Mouse (Mus musculus) left cerebral cortex, postnatal 25 days (tissue): ENCODE results near the gene Usp24. TPM values are rescaled to one million over a fixed set of nuclear protein-coding genes. Genes with fewer than 3 reads are reported as not detected.
A peak's percentile ranks its signal among the peaks of the same experiment; 100 is the strongest.

Experiments used
- DNase-seq, 2 experiments: peaks; one replicate each; pipeline ENCODE4 v3.0.0; 2022; ENCODE audit warnings: low spot score in 2 of 2, mixed read lengths in 1 of 2
- intact Hi-C: fragments of 180-260 bp; cut with DNase I; formaldehyde crosslinking; loops from one replicate; pipeline ENCODE4 v1.15.1; 2025
- total RNA-seq, 2 experiments: library from RNA; stranded (reverse); gene quantifications; 2 replicates each; pipeline ENCODE4 v1.2.3; 2021

Usp24 gene
- total RNA-seq, 2 experiments from 2014 or later, result 36.8 to 40.4 TPM

DNA sequence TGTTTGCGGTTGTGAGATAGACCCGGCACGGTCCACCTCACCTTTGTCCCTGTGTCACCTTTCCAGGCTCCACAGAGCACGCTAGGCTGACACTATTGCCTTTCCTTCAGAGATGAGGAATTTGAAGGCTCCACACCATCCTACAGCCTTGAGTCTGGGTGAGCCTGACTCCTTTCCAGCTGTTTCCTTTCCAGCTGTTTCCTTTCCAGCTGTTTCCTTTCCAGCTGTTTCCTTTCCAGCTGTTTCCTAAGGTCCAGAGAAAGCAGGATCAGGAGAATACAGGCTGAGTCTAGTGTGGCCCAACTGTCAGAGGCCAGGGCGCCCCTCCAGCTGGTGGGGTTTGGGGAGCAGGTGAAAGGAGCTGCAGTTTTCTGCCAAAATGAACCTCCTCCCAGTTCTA lies 154.9 kb downstream of the Usp24 start:
- DNase-seq, result no peak
- intact Hi-C loops, result no loop called here

DNA sequence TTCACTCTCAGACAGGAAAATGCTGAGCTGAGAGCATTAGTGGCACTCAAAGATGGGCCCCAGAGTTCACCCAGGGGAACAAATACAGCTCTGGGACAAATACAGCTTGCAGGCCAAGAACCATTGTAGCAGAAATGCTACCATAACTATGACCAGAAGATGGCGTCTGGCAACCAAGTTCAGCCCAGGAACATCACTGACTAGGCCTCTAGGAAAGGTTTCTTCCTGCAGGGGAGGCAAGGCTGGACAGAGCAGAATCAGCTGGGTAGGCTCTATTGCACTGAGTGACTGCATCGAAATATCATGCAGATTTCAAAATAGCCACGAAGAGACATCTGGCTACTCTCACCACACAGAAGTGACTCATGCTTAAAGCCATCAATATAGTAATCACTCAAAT lies 156.3 kb downstream of the Usp24 start:
- intact Hi-C loops, result no loop called here
- peak; percentile 78 to 91 for DNase-seq

DNA sequence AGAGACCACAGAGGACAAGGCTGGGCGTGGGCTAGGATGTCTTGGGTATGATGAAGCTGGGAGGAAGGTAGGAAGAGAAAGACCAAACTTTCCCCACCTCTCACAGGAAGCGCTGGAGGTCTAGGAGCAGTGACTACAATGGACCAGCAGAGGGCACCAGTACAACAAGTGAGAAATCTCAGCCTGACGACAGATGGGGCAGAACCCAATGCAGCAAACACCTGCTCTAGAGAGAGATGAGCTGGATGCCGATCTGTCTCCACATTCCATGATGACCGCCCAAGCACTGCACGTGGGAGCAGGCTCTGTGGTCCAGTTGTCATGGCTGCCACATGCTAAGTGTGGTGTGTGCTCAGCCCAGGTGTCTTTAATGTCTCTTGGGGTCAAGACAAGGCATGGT lies 158.2 kb downstream of the Usp24 start:
- intact Hi-C loops, result loop anchor here (1.0 kb wide), 1 partner anchor 55 kb away; no protein-coding TSS in a partner anchor
- peak; percentile 63 to 81 for DNase-seq

DNA sequence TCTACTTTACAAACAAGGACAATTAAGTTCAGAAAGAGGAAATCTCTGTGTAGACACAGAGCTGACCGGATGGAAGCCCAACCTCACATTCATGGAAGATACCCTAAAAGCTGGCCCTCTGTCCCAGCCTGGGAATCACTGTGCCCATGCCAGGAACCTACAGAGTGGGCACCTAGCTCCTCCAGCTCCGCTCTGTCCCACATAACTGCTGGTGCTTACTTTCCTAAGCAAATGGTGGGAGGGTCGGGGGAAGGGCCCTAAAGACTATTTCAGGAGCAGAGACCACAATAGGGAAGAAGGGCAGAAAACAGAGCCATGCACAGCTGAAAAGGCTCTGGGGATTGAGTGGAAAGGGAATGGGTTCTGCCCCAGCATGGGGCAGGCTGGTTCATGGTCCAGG lies 164.5 kb downstream of the Usp24 start:
- intact Hi-C loops, result no loop called here
- no peak for DNase-seq

DNA sequence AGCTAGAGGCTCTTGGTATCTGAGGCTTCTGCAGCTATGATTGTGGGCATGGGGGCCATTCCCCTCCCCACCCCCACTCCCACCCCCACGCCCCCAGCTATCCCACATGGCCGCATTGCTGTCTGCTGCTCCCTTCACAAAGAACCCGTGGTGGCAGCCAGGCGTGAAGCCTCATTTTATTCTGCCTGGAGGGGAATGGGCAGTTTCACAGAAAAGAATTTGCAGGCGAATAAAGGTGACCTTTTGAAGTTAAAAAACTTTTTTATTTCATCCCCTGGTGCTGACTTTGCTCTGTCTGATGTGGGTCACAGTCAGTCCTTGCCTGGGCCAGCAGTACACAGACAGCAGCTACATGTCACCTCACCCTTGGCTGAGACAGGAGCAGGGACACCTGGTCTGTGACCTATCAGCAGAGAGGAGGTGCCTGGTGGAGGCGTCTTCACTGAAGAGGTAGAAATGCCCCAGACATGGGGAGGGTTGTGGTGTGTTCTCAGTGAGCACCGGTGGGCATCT lies 167.3 kb downstream of the Usp24 start:
- no peak for DNase-seq
- intact Hi-C loops, result no loop called here

DNA sequence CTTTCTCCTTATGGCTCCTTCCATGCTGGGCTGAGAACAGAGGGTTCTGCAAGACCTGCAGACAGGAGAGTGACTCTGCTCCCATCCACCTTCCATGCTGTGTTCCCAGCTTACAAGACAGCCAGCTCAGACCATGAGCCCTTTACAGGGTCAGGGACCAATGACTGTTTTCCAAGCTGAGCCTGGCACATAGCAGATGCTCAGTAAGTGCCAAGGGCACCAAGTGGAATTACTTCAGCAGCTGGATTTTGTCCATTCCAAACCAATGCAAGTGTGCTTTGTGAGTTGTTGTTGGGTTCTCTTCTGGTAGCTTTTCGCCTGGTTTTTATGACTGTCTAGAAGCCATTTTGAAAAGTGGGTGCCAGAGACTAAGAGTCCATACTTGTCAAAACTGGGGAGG lies 167.8 kb downstream of the Usp24 start:
- intact Hi-C loops, result no loop called here
- DNase-seq, result no peak

DNA sequence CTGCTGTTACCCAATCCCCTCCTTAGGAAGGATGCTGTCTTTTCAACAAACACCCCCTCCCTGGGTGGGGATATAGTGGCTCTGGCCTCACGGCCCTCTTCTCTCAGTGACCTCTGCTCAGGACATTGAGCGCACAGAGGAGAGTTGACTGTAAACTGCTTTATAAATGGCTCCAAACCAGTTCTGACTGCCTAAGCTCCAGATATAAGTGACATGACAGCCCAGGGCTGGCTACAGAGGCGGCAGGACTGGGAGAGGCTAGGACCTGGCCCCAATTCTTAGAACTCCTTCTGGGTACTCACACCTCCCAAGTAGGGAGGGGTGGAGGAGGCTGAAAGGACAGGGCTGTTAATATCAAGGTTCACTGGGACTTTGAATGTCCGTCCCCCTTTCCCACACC lies 174.6 kb downstream of the Usp24 start:
- intact Hi-C loops, result no loop called here
- DNase-seq, result no peak

Other genes starting within 250 kb of the Usp24 start
- 1 to 10 TPM; 2.7 to 4.3 TPM for gene Pcsk9, start 148.1 kb downstream of the Usp24 start, total RNA-seq
- not detected for gene Bsnd, start 176.1 kb downstream of the Usp24 start, total RNA-seq
- gene Dhcr24, start 244.8 kb downstream of the Usp24 start, total RNA-seq, result 10 to 100 TPM; 89.9 to 93.5 TPM